Mouse (Mus musculus): ENCODE measurements around the gene Gdap1l1. TPM values are rescaled to one million over a fixed set of nuclear protein-coding genes. Genes with fewer than 3 reads are reported as not detected.

Gene Gdap1l1
- 0.20 and 0.22 TPM in 2 replicates for polyA plus RNA-seq (2015; fragmentation: Nextera tagmentation; extraction: Ambion mirVana)

GRCm38 (mm10) chr2:163438246-163438618 is at the start of gene Gdap1l1:
Gdap1l1 (plus strand) TSS chr2:163438476.
- H3K4me1 ChIP-seq: peaks cover 8% of the 10 kb centered on the region
- no peak for ATAC-seq (ENCODE audit: insufficient number of reproducible peaks, low FRiP score, low TSS enrichment, low read depth)
- peak within 1 kb of the TSS; percentile 27 for H3K4me2 ChIP-seq
- WGBS: 2% methylated on average over 18 of the region's 18 CpGs
- H3K27ac ChIP-seq: no peak within 1 kb of the TSS
- peak within 1 kb of the TSS; percentile 18 for H3K4me3 ChIP-seq
- peaks cover 32% of the 10 kb centered on the region for H3K27me3 ChIP-seq
- H3K36me3 ChIP-seq: no peaks in the 10 kb centered on the region
- no peaks in the 10 kb centered on the region for H3K9me3 ChIP-seq
- no peak within 1 kb of the TSS for H3K9ac ChIP-seq

GRCm38 (mm10) chr2:163392436-163392835 is 45.8 kb upstream of the Gdap1l1 start:
- no peak overlapping the region for H3K4me2 ChIP-seq
- no peak overlapping the region for H3K4me3 ChIP-seq
- H3K36me3 ChIP-seq: no peaks in the 10 kb centered on the region
- H3K9ac ChIP-seq: no peak overlapping the region
- 54% methylated on average over 6 of the region's 6 CpGs for WGBS
- no peaks in the 10 kb centered on the region for H3K9me3 ChIP-seq
- H3K27me3 ChIP-seq: no peaks in the 10 kb centered on the region
- peak; percentile 61 for ATAC-seq (ENCODE audit: insufficient number of reproducible peaks, low FRiP score, low TSS enrichment, low read depth)
- peaks cover 8% of the 10 kb centered on the region; the same call in 1 of the 2 replicates for H3K4me1 ChIP-seq
- no peak overlapping the region for H3K27ac ChIP-seq

- H3K27ac ChIP-seq: no peak overlapping the region
- no peaks in the 10 kb centered on the region for H3K36me3 ChIP-seq
- no peaks in the 10 kb centered on the region for H3K27me3 ChIP-seq
- H3K9ac ChIP-seq: no peak overlapping the region
- no peak overlapping the region for H3K4me2 ChIP-seq
- WGBS: 86% methylated on average over 10 of the region's 10 CpGs
- peaks cover 16% of the 10 kb centered on the region for H3K4me1 ChIP-seq
- H3K9me3 ChIP-seq: no peaks in the 10 kb centered on the region
- ATAC-seq (ENCODE audit: insufficient number of reproducible peaks, low FRiP score, low TSS enrichment, low read depth): no peak
- no peak overlapping the region for H3K4me3 ChIP-seq
Measured at GRCm38 (mm10) chr2:163393241-163393640, 45.0 kb upstream of the Gdap1l1 start.

- WGBS: 64% methylated on average over 6 of the region's 6 CpGs
Measured at GRCm38 (mm10) chr2:163393976-163394375, 44.3 kb upstream of the Gdap1l1 start.

GRCm38 (mm10) chr2:163394977-163395376 is 43.3 kb upstream of the Gdap1l1 start:
- H3K4me2 ChIP-seq: no peak overlapping the region
- no peak overlapping the region for H3K27ac ChIP-seq
- H3K27me3 ChIP-seq: no peaks in the 10 kb centered on the region
- 68% methylated on average over 6 of the region's 6 CpGs for WGBS
- H3K36me3 ChIP-seq: no peaks in the 10 kb centered on the region
- H3K4me1 ChIP-seq: peaks cover 19% of the 10 kb centered on the region
- ATAC-seq (ENCODE audit: insufficient number of reproducible peaks, low FRiP score, low TSS enrichment, low read depth): no peak
- H3K4me3 ChIP-seq: no peak overlapping the region
- no peak overlapping the region for H3K9ac ChIP-seq
- no peaks in the 10 kb centered on the region for H3K9me3 ChIP-seq

More at GRCm38 (mm10) chr2:163393976-163394375, 44.3 kb upstream of the Gdap1l1 start:
- Histone ChIP-seq H3K36me3 (no peaks in the 10 kb centered on the region), H3K9ac (no peak overlapping the region), H3K4me2 (no peak overlapping the region), H3K27me3 (no peaks in the 10 kb centered on the region), H3K27ac (no peak overlapping the region), H3K4me1 (peaks cover 19% of the 10 kb centered on the region), H3K9me3 (no peaks in the 10 kb centered on the region), H3K4me3 (no peak overlapping the region)
- ATAC-seq (ENCODE audit: insufficient number of reproducible peaks, low FRiP score, low TSS enrichment, low read depth): no peak

- Histone ChIP-seq H3K36me3 (no peaks in the 10 kb centered on the region), H3K9ac (no peak overlapping the region), H3K4me3 (peak overlapping the region; percentile 15), H3K9me3 (no peaks in the 10 kb centered on the region), H3K4me2 (peak overlapping the region; percentile 32; the same call in 1 of the 2 replicates), H3K4me1 (peaks cover 19% of the 10 kb centered on the region), H3K27ac (no peak overlapping the region), H3K27me3 (no peaks in the 10 kb centered on the region)
- ATAC-seq (ENCODE audit: insufficient number of reproducible peaks, low FRiP score, low TSS enrichment, low read depth): no peak
- 87% methylated on average over 19 of the region's 19 CpGs for WGBS
Measured at GRCm38 (mm10) chr2:163397071-163397470, 41.2 kb upstream of the Gdap1l1 start.

- peak; percentile 59; the same call in 1 of the 2 replicates for ATAC-seq (ENCODE audit: insufficient number of reproducible peaks, low FRiP score, low TSS enrichment, low read depth)
- H3K27ac ChIP-seq: 0 out of 2 replicates have a peak within 1 kb of the TSS, but pooled peaks have one; percentile 27
- WGBS: 4% methylated on average over 10 of the region's 10 CpGs
Measured at GRCm38 (mm10) chr2:163397905-163398304, 40.4 kb upstream of the Gdap1l1 start, which contains the start of gene Jph2. Jph2 (minus strand) TSS chr2:163397993.

GRCm38 (mm10) chr2:163398770-163399169 is 39.5 kb upstream of the Gdap1l1 start:
- no peak for ATAC-seq (ENCODE audit: insufficient number of reproducible peaks, low FRiP score, low TSS enrichment, low read depth)
- no peak overlapping the region for H3K27ac ChIP-seq

More at GRCm38 (mm10) chr2:163397905-163398304, 40.4 kb upstream of the Gdap1l1 start, which contains the start of gene Jph2:
- Histone ChIP-seq H3K36me3 (no peaks in the 10 kb centered on the region), H3K27me3 (no peaks in the 10 kb centered on the region), H3K9ac (no peak within 1 kb of the TSS), H3K9me3 (no peaks in the 10 kb centered on the region), H3K4me1 (peaks cover 14% of the 10 kb centered on the region), H3K4me2 (peak within 1 kb of the TSS; percentile 32), H3K4me3 (peak within 1 kb of the TSS; percentile 15)

GRCm38 (mm10) chr2:163399222-163399621 is 39.1 kb upstream of the Gdap1l1 start:
- no peak overlapping the region for H3K9ac ChIP-seq

More at GRCm38 (mm10) chr2:163398770-163399169, 39.5 kb upstream of the Gdap1l1 start:
- Histone ChIP-seq H3K36me3 (0 out of 2 replicates have a peak, but pooled peaks cover 1% of the 10 kb centered on the region), H3K4me2 (no peak overlapping the region), H3K9ac (no peak overlapping the region), H3K4me1 (peaks cover 14% of the 10 kb centered on the region), H3K27me3 (no peaks in the 10 kb centered on the region), H3K4me3 (no peak overlapping the region), H3K9me3 (no peaks in the 10 kb centered on the region)
- 82% methylated on average over 4 of the region's 4 CpGs for WGBS

GRCm38 (mm10) chr2:163401221-163401620 is 37.1 kb upstream of the Gdap1l1 start:
- whole genome bisulfite sequencing: 8% methylated on average over 8 of the region's 8 CpGs
- H3K9ac ChIP-seq: no peak overlapping the region
- no peaks in the 10 kb centered on the region for H3K27me3 ChIP-seq
- no peak overlapping the region for H3K4me3 ChIP-seq
- peaks cover 17% of the 10 kb centered on the region for H3K36me3 ChIP-seq
- no peak overlapping the region for H3K4me2 ChIP-seq
- no peak for ATAC-seq (ENCODE audit: insufficient number of reproducible peaks, low FRiP score, low TSS enrichment, low read depth)
- H3K9me3 ChIP-seq: no peaks in the 10 kb centered on the region
- H3K27ac ChIP-seq: no peak overlapping the region
- peaks cover 14% of the 10 kb centered on the region for H3K4me1 ChIP-seq

More at GRCm38 (mm10) chr2:163399222-163399621, 39.1 kb upstream of the Gdap1l1 start:
- Histone ChIP-seq H3K36me3 (0 out of 2 replicates have a peak, but pooled peaks cover 5% of the 10 kb centered on the region), H3K4me3 (no peak overlapping the region), H3K4me2 (no peak overlapping the region), H3K27ac (no peak overlapping the region), H3K4me1 (peaks cover 14% of the 10 kb centered on the region), H3K27me3 (no peaks in the 10 kb centered on the region), H3K9me3 (no peaks in the 10 kb centered on the region)
- WGBS: 81% methylated on average over 8 of the region's 8 CpGs
- no peak for ATAC-seq (ENCODE audit: insufficient number of reproducible peaks, low FRiP score, low TSS enrichment, low read depth)

GRCm38 (mm10) chr2:163404037-163404815 is 34.0 kb upstream of the Gdap1l1 start:
- Histone ChIP-seq H3K27ac (no peak overlapping the region), H3K9ac (no peak overlapping the region), H3K27me3 (no peaks in the 10 kb centered on the region), H3K4me1 (no peaks in the 10 kb centered on the region), H3K4me3 (no peak overlapping the region), H3K36me3 (peaks cover 40% of the 10 kb centered on the region), H3K4me2 (no peak overlapping the region), H3K9me3 (no peaks in the 10 kb centered on the region)
- 75% methylated on average over 8 of the region's 8 CpGs for WGBS
- no peak for ATAC-seq (ENCODE audit: insufficient number of reproducible peaks, low FRiP score, low TSS enrichment, low read depth)

GRCm38 (mm10) chr2:163410211-163410610 is 28.1 kb upstream of the Gdap1l1 start:
- 93% methylated on average over 3 of the region's 3 CpGs for WGBS

More at GRCm38 (mm10) chr2:163410211-163410610, 28.1 kb upstream of the Gdap1l1 start:
- no peaks in the 10 kb centered on the region for H3K9me3 ChIP-seq
- H3K4me3 ChIP-seq: no peak overlapping the region
- no peak for ATAC-seq (ENCODE audit: insufficient number of reproducible peaks, low FRiP score, low TSS enrichment, low read depth)
- no peaks in the 10 kb centered on the region for H3K27me3 ChIP-seq
- H3K9ac ChIP-seq: no peak overlapping the region
- H3K27ac ChIP-seq: no peak overlapping the region
- H3K4me1 ChIP-seq: no peaks in the 10 kb centered on the region
- H3K36me3 ChIP-seq: peaks cover 72% of the 10 kb centered on the region
- H3K4me2 ChIP-seq: no peak overlapping the region

Measured in limb, embryonic 15.5 days (tissue).